Mouse (Mus musculus): ENCODE measurements around the gene Ifitm5.
A peak's percentile ranks its signal among the peaks of the same experiment; 100 is the strongest.
"Not testable (repeated sequence)": the region's sequence is repeated elsewhere in the genome, so short reads cannot be mapped to it uniquely, and the experiment has no call there.

Ifitm5 gene

GRCm38 (mm10) chr7:140949824-140950530 lies at the start of gene Ifitm5:
Gene Ifitm5, minus strand, starts transcription at chr7:140950291.
- no peak for DNase-seq

- no peak for DNase-seq
Measured at GRCm38 (mm10) chr7:140998853-140999700, 49.0 kb upstream of the Ifitm5 start.

- no peak for DNase-seq
Measured at GRCm38 (mm10) chr7:140997817-140998216, 47.7 kb upstream of the Ifitm5 start.

GRCm38 (mm10) chr7:140991117-140991689 lies 41.1 kb upstream of the Ifitm5 start:
- no peak for DNase-seq

- no peak for DNase-seq
Measured at GRCm38 (mm10) chr7:140990622-140991021, 40.5 kb upstream of the Ifitm5 start.

GRCm38 (mm10) chr7:140990185-140990584 lies 40.1 kb upstream of the Ifitm5 start:
- no peak for DNase-seq

- DNase-seq = no peak
Measured at GRCm38 (mm10) chr7:140989022-140989421, 38.9 kb upstream of the Ifitm5 start.

- DNase-seq = no peak
Measured at GRCm38 (mm10) chr7:140987182-140988138, 37.4 kb upstream of the Ifitm5 start.

GRCm38 (mm10) chr7:140982971-140983370 lies 32.9 kb upstream of the Ifitm5 start:
- no peak for DNase-seq

GRCm38 (mm10) chr7:140981704-140982103 lies 31.6 kb upstream of the Ifitm5 start:
- no peak for DNase-seq

GRCm38 (mm10) chr7:140976720-140977119 lies 26.6 kb upstream of the Ifitm5 start:
- not testable (repeated sequence) for DNase-seq

GRCm38 (mm10) chr7:140975465-140975864 lies 25.4 kb upstream of the Ifitm5 start:
- no peak for DNase-seq

GRCm38 (mm10) chr7:140974940-140975339 lies 24.8 kb upstream of the Ifitm5 start:
- no peak for DNase-seq

- no peak for DNase-seq
Measured at GRCm38 (mm10) chr7:140973396-140974165, 23.5 kb upstream of the Ifitm5 start.

- peak; percentile 44 for DNase-seq
Measured at GRCm38 (mm10) chr7:140971479-140972171, 21.5 kb upstream of the Ifitm5 start.

- no peak for DNase-seq
Measured at GRCm38 (mm10) chr7:140970931-140971330, 20.8 kb upstream of the Ifitm5 start.

GRCm38 (mm10) chr7:140968710-140969109 lies 18.6 kb upstream of the Ifitm5 start:
- not testable (repeated sequence) for DNase-seq

GRCm38 (mm10) chr7:140967862-140968591 lies 17.9 kb upstream of the Ifitm5 start:
- no peak for DNase-seq

- no peak for DNase-seq
Measured at GRCm38 (mm10) chr7:140966921-140967320, 16.8 kb upstream of the Ifitm5 start, which contains the start of gene Ifitm1. Gene Ifitm1, plus strand, starts transcription at chr7:140967221.

- no peak for DNase-seq
Measured at GRCm38 (mm10) chr7:140962733-140963132, 12.6 kb upstream of the Ifitm5 start.
